24 mouse cellular contexts compared by ENCODE assay signal in the genomic region with DNA sequence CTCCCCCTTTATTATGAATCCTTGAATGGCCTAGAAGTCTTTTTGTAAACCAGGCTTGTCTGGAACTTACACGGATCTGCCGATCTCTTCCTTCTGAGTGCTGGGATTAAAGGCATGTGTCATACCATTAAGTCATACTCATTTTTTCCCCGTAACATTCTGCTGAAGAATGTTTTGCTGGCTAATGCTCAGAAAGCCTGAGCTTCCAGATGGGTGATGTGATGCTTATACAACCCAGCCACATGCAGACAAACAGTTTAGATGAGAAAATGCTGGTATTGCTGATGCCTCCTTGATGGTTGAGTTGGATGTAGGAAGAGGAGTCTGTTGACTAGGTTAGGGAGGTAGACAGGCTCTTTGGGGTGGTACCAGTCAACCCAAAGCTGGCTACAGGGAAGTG. TPM values are rescaled to one million over a fixed set of nuclear protein-coding genes. Genes with fewer than 3 reads are reported as not detected.
DNase-seq lines count a peak whose midpoint lies in the region; ATAC-seq and TF ChIP-seq lines count a peak whose summit lies in the region.
"Had no signal": no experiment of that assay in that cellular context is flagged by ENCODE, and none has a peak within 500 bp of the region (broad histone marks: within the 10 kb centered on the region; RNA-seq: fewer than 3 reads in every experiment).

No protein-coding gene starts in this region.

- DNase-seq in heart, adult 11 months = no peak
- peak; percentile 13 for DNase-seq in limb, embryonic 14.5 days (ENCODE audit: low spot score)
- no peak for DNase-seq in limb, embryonic 10.5 days (ENCODE audit: low spot score)
- peak; percentile 40 for DNase-seq in layer of hippocampus, adult 9-11 months
- DNase-seq in ovary, adult 18-20 months (ENCODE audit: low spot score) = no peak
- DNase-seq: cerebellum, adult 2 months; gastrocnemius, postnatal 36 days; kidney, postnatal 36 days; lung, adult 2 months; lung, postnatal 36 days; retina, postnatal 1 day; thymus, postnatal 36 days had no signal

- H3K36me3 ChIP-seq in heart, embryonic 11.5 days (ENCODE audit: control insufficient read depth, insufficient read depth, low read length) = no peaks in the 10 kb centered on the region
- H3K36me3 ChIP-seq in limb, embryonic 14.5 days (ENCODE audit: control insufficient read depth, insufficient read depth, low read length) = no peaks in the 10 kb centered on the region
- no peaks in the 10 kb centered on the region for H3K36me3 ChIP-seq in limb, embryonic 10.5 days
- H3K36me3 ChIP-seq in neural tube, embryonic 15.5 days = no peaks in the 10 kb centered on the region
- H3K36me3 ChIP-seq: heart, embryonic 15.5 days; liver, embryonic 12.5 days had no signal

- TF ChIP-seq POLR2A in limb, embryonic 14.5 days (IDR thresholded peaks at IDR 0.05; ENCODE audit: borderline replicate concordance, extremely low read depth, insufficient read depth, insufficient read length) = no peak

- peaks cover 4% of the 10 kb centered on the region; the same call in 1 of the 2 replicates for H3K4me1 ChIP-seq in heart, embryonic 11.5 days (ENCODE audit: control insufficient read depth, insufficient read depth, low read length)
- H3K4me1 ChIP-seq in limb, embryonic 14.5 days (ENCODE audit: control insufficient read depth, insufficient read depth, low read length) = no peaks in the 10 kb centered on the region
- H3K4me1 ChIP-seq in limb, embryonic 10.5 days = peaks cover 12% of the 10 kb centered on the region
- no peaks in the 10 kb centered on the region for H3K4me1 ChIP-seq in neural tube, embryonic 15.5 days
- H3K4me1 ChIP-seq: liver, embryonic 12.5 days had no signal

- H3K9me3 ChIP-seq in heart, embryonic 11.5 days (replicated peaks; ENCODE audit: control insufficient read depth, low read length) = no peaks in the 10 kb centered on the region
- H3K9me3 ChIP-seq in limb, embryonic 14.5 days (ENCODE audit: control insufficient read depth, low read length) = no peaks in the 10 kb centered on the region
- no peaks in the 10 kb centered on the region for H3K9me3 ChIP-seq in limb, embryonic 10.5 days (replicated peaks)
- no peaks in the 10 kb centered on the region for H3K9me3 ChIP-seq in neural tube, embryonic 15.5 days (replicated peaks)
- H3K9me3 ChIP-seq: heart, embryonic 15.5 days; liver, embryonic 12.5 days had no signal

- H3K4me3 ChIP-seq in heart, embryonic 11.5 days (ENCODE audit: low read depth, low read length) = no peak overlapping the region
- no peak overlapping the region for H3K4me3 ChIP-seq in limb, embryonic 14.5 days (replicated peaks; ENCODE audit: low read length)
- H3K4me3 ChIP-seq in limb, embryonic 10.5 days = no peak overlapping the region
- H3K4me3 ChIP-seq in neural tube, embryonic 15.5 days (replicated peaks) = no peak overlapping the region
- H3K4me3 ChIP-seq: erythroblast, embryonic 14.5 days; heart, embryonic 15.5 days; liver, embryonic 12.5 days had no signal

- no peaks in the 10 kb centered on the region for H3K27me3 ChIP-seq in heart, embryonic 11.5 days (ENCODE audit: control insufficient read depth, insufficient read depth, low read length)
- H3K27me3 ChIP-seq in limb, embryonic 14.5 days (ENCODE audit: control insufficient read depth, insufficient read depth, low read length) = no peaks in the 10 kb centered on the region
- no peaks in the 10 kb centered on the region for H3K27me3 ChIP-seq in limb, embryonic 10.5 days (ENCODE audit: low read depth, poor library complexity, severe bottlenecking)
- no peaks in the 10 kb centered on the region for H3K27me3 ChIP-seq in neural tube, embryonic 15.5 days (replicated peaks)
- H3K27me3 ChIP-seq: heart, embryonic 15.5 days; liver, embryonic 12.5 days had no signal

- no peak overlapping the region for H3K27ac ChIP-seq in heart, embryonic 11.5 days (ENCODE audit: low read depth, low read length)
- H3K27ac ChIP-seq in limb, embryonic 14.5 days (replicated peaks; ENCODE audit: low read depth, low read length) = no peak overlapping the region
- H3K27ac ChIP-seq in limb, embryonic 10.5 days = no peak overlapping the region
- no peak overlapping the region for H3K27ac ChIP-seq in neural tube, embryonic 15.5 days (replicated peaks)
- H3K27ac ChIP-seq: heart, embryonic 15.5 days; hindbrain, embryonic 14.5 days; liver, embryonic 12.5 days had no signal

- H3K9ac ChIP-seq in heart, embryonic 11.5 days (ENCODE audit: low read depth, low read length) = no peak overlapping the region
- H3K9ac ChIP-seq in limb, embryonic 14.5 days (ENCODE audit: low read depth, low read length, severe bottlenecking) = no peak overlapping the region
- H3K9ac ChIP-seq in neural tube, embryonic 15.5 days (replicated peaks) = no peak overlapping the region
- H3K9ac ChIP-seq: heart, embryonic 15.5 days; hindbrain, embryonic 14.5 days; liver, embryonic 12.5 days had no signal

- ATAC-seq in heart, embryonic 11.5 days (replicated peaks; ENCODE audit: insufficient number of reproducible peaks, low FRiP score, low TSS enrichment) = no peak
- no peak for ATAC-seq in limb, embryonic 14.5 days (ENCODE audit: low FRiP score, low read depth)
- no peak for ATAC-seq in neural tube, embryonic 15.5 days (ENCODE audit: low FRiP score)
- ATAC-seq: forebrain, embryonic 14.5 days; liver, embryonic 12.5 days had no signal

- peak overlapping the region; percentile 24; the same call in 1 of the 2 replicates for H3K4me2 ChIP-seq in heart, embryonic 11.5 days
- no peak overlapping the region for H3K4me2 ChIP-seq in limb, embryonic 14.5 days (replicated peaks; ENCODE audit: low read depth, low read length, severe bottlenecking)
- H3K4me2 ChIP-seq in neural tube, embryonic 15.5 days = no peak overlapping the region
- H3K4me2 ChIP-seq: heart, embryonic 15.5 days; hindbrain, embryonic 14.5 days; liver, embryonic 12.5 days had no signal

- 55% methylated on average over 3 of the region's 3 CpGs for WGBS in heart, embryonic 11.5 days (ENCODE audit: insufficient replicate concordance)
- 64% methylated on average over 3 of the region's 3 CpGs for WGBS in limb, embryonic 14.5 days
- WGBS in limb, embryonic 10.5 days = 87% methylated on average over 3 of the region's 3 CpGs
- WGBS in neural tube, embryonic 15.5 days = 89% methylated on average over 3 of the region's 3 CpGs

RNA-seq across cellular contexts. Expression of a gene that starts 2.6 kb away (rescaled TPM):
- polyA plus RNA-seq in heart, embryonic 11.5 days (2014; fragmentation: Nextera tagmentation; extraction: Ambion mirVana) = not detected in 2 replicates
- polyA plus RNA-seq in limb, embryonic 14.5 days (2012; rRNA removed) = not detected in 2 replicates
- not detected in 2 replicates for polyA plus RNA-seq in limb, embryonic 14.5 days (2014; fragmentation: Nextera tagmentation; extraction: Ambion mirVana)
- polyA plus RNA-seq in limb, embryonic 10.5 days (2016; fragmentation: Nextera tagmentation; extraction: Ambion mirVana) = not detected in 2 replicates
- polyA plus RNA-seq in neural tube, embryonic 15.5 days (2015; fragmentation: Nextera tagmentation; extraction: Ambion mirVana) = not detected in 2 replicates
- polyA plus RNA-seq: cerebellum, adult 2 months; erythroblast, embryonic 14.5 days; forebrain, embryonic 14.5 days; heart, embryonic 15.5 days; hindbrain, embryonic 14.5 days; intestine, embryonic 14.5 days; kidney, embryonic 14.5 days; limb, embryonic 11.5 days; liver, embryonic 12.5 days; lung, adult 2 months; midbrain, postnatal 0 days had no signal

RNA-seq across cellular contexts. Expression of a gene that starts 14.0 kb away (rescaled TPM):
- polyA plus RNA-seq in heart, embryonic 11.5 days (2014; fragmentation: Nextera tagmentation; extraction: Ambion mirVana) = not detected in 2 replicates
- not detected in 2 replicates for polyA plus RNA-seq in limb, embryonic 14.5 days (2012; rRNA removed)
- polyA plus RNA-seq in limb, embryonic 14.5 days (2014; fragmentation: Nextera tagmentation; extraction: Ambion mirVana) = not detected in 2 replicates
- polyA plus RNA-seq in limb, embryonic 10.5 days (2016; fragmentation: Nextera tagmentation; extraction: Ambion mirVana) = not detected in 2 replicates
- not detected in 2 replicates for polyA plus RNA-seq in neural tube, embryonic 15.5 days (2015; fragmentation: Nextera tagmentation; extraction: Ambion mirVana)
- polyA plus RNA-seq: cerebellum, adult 2 months; erythroblast, embryonic 14.5 days; forebrain, embryonic 14.5 days; heart, embryonic 15.5 days; hindbrain, embryonic 14.5 days; intestine, embryonic 14.5 days; kidney, embryonic 14.5 days; limb, embryonic 11.5 days; liver, embryonic 12.5 days; lung, adult 2 months; midbrain, postnatal 0 days; testis, adult 2 months had no signal

RNA-seq across cellular contexts. Expression of a gene that starts 34.4 kb away (rescaled TPM):
- polyA plus RNA-seq in heart, embryonic 11.5 days (2014; fragmentation: Nextera tagmentation; extraction: Ambion mirVana) = not detected in 2 replicates
- not detected in 2 replicates for polyA plus RNA-seq in limb, embryonic 14.5 days (2012; rRNA removed)
- not detected in 2 replicates for polyA plus RNA-seq in limb, embryonic 14.5 days (2014; fragmentation: Nextera tagmentation; extraction: Ambion mirVana)
- not detected in 2 replicates for polyA plus RNA-seq in limb, embryonic 10.5 days (2016; fragmentation: Nextera tagmentation; extraction: Ambion mirVana)
- not detected in 2 replicates for polyA plus RNA-seq in neural tube, embryonic 15.5 days (2015; fragmentation: Nextera tagmentation; extraction: Ambion mirVana)
- polyA plus RNA-seq: cerebellum, adult 2 months; erythroblast, embryonic 14.5 days; forebrain, embryonic 14.5 days; heart, embryonic 15.5 days; hindbrain, embryonic 14.5 days; intestine, embryonic 14.5 days; kidney, embryonic 14.5 days; limb, embryonic 11.5 days; liver, embryonic 12.5 days; lung, adult 2 months; midbrain, postnatal 0 days had no signal

RNA-seq across cellular contexts. Expression of a gene that starts 39.5 kb away (rescaled TPM):
- polyA plus RNA-seq in heart, embryonic 11.5 days (2014; fragmentation: Nextera tagmentation; extraction: Ambion mirVana) = not detected in 2 replicates
- polyA plus RNA-seq in limb, embryonic 14.5 days (2012; rRNA removed) = 0.06 and 0.44 TPM in 2 replicates
- not detected in 2 replicates for polyA plus RNA-seq in limb, embryonic 14.5 days (2014; fragmentation: Nextera tagmentation; extraction: Ambion mirVana)
- polyA plus RNA-seq in limb, embryonic 10.5 days (2016; fragmentation: Nextera tagmentation; extraction: Ambion mirVana) = not detected in 2 replicates
- 0.37 and 19.8 TPM in 2 replicates for polyA plus RNA-seq in neural tube, embryonic 15.5 days (2015; fragmentation: Nextera tagmentation; extraction: Ambion mirVana)
- polyA plus RNA-seq: erythroblast, embryonic 14.5 days; heart, embryonic 15.5 days; hindbrain, embryonic 14.5 days; kidney, embryonic 14.5 days; limb, embryonic 11.5 days; midbrain, postnatal 0 days had no signal

RNA-seq across cellular contexts. Expression of a gene that starts 43.7 kb away (rescaled TPM):
- polyA plus RNA-seq in heart, embryonic 11.5 days (2014; fragmentation: Nextera tagmentation; extraction: Ambion mirVana) = not detected in 2 replicates
- polyA plus RNA-seq in limb, embryonic 14.5 days (2012; rRNA removed) = not detected in 2 replicates
- polyA plus RNA-seq in limb, embryonic 14.5 days (2014; fragmentation: Nextera tagmentation; extraction: Ambion mirVana) = not detected in 2 replicates
- polyA plus RNA-seq in limb, embryonic 10.5 days (2016; fragmentation: Nextera tagmentation; extraction: Ambion mirVana) = not detected in 2 replicates
- polyA plus RNA-seq in neural tube, embryonic 15.5 days (2015; fragmentation: Nextera tagmentation; extraction: Ambion mirVana) = not detected in 2 replicates
- polyA plus RNA-seq: cerebellum, adult 2 months; erythroblast, embryonic 14.5 days; forebrain, embryonic 14.5 days; heart, embryonic 15.5 days; hindbrain, embryonic 14.5 days; intestine, embryonic 14.5 days; kidney, embryonic 14.5 days; limb, embryonic 11.5 days; liver, embryonic 12.5 days; lung, adult 2 months; midbrain, postnatal 0 days had no signal

Comparison
In these comparisons a context has a peak if more than half of its experiments do, and no peak if none do; other contexts are left out.
1. DNase-seq: peak in limb, embryonic 14.5 days (single experiment) and layer of hippocampus, adult 9-11 months (single experiment); none in heart, adult 11 months (single experiment), limb, embryonic 10.5 days (single experiment) and ovary, adult 18-20 months (single experiment).